Mouse (Mus musculus) MEL (cell line): ENCODE data around the gene Arpp19. TPM values are rescaled to one million over a fixed set of nuclear protein-coding genes. Genes with fewer than 3 reads are reported as not detected.
A peak's percentile ranks its signal among the peaks of the same experiment; 100 is the strongest.

Source experiments
- DNase-seq: peaks from one replicate; pipeline ENCODE4 v3.0.0; 2011; ENCODE audit warnings: low read depth, low spot score
- H3K27ac ChIP-seq: 2 replicates; pipeline ENCODE4 v1.5.1; 2012; ENCODE audit warnings: low read depth, mild to moderate bottlenecking, control low read depth, low read length, moderate library complexity; ENCODE audit not compliant: control insufficient read depth
- H3K27me3 ChIP-seq, 2 experiments: fragments of 150-350 bp in 1 of 2; sonication (generic) in 1 of 2; 2 replicates each; pipeline ENCODE4 v1.6.1; 2012; ENCODE audit warnings: low read length in 2 of 2, mild to moderate bottlenecking in 2 of 2, improper control_type of control experiment in 1 of 2, moderate library complexity in 1 of 2; ENCODE audit not compliant: insufficient read depth in 2 of 2, control insufficient read depth in 1 of 2
- H3K36me3 ChIP-seq, 2 experiments: 2 replicates each; pipeline ENCODE4 v1.6.1; 2012 to 2014; ENCODE audit warnings: low read length in 2 of 2, improper control_type of control experiment in 1 of 2, inconsistent platforms in 1 of 2, mild to moderate bottlenecking in 1 of 2; ENCODE audit not compliant: insufficient read depth in 2 of 2, control insufficient read depth in 1 of 2
- H3K4me1 ChIP-seq, 2 experiments: fragments of 150-350 bp in 1 of 2; sonication (generic) in 1 of 2; 2 replicates each; pipeline ENCODE4 v1.6.1; 2012; ENCODE audit warnings: low read length in 2 of 2, improper control_type of control experiment in 1 of 2, mild to moderate bottlenecking in 1 of 2; ENCODE audit not compliant: insufficient read depth in 2 of 2, control insufficient read depth in 1 of 2
- H3K4me3 ChIP-seq, 2 experiments: fragments of 150-350 bp in 1 of 2; sonication (generic) in 1 of 2; 2 replicates each; pipeline ENCODE4 v1.5.1; 2012; ENCODE audit warnings: low read depth in 2 of 2, low read length in 2 of 2, mild to moderate bottlenecking in 2 of 2, moderate library complexity in 2 of 2, control low read depth in 1 of 2, improper control_type of control experiment in 1 of 2; ENCODE audit not compliant: control insufficient read depth in 1 of 2, insufficient read depth in 1 of 2
- H3K79me2 ChIP-seq: 2 replicates; pipeline ENCODE4 v1.6.1; 2012; ENCODE audit warnings: mild to moderate bottlenecking, low read length, moderate library complexity; ENCODE audit not compliant: control insufficient read depth, poor library complexity, insufficient read depth
- H3K9ac ChIP-seq: 2 replicates; pipeline ENCODE4 v1.6.1; 2012; ENCODE audit warnings: low read depth, mild to moderate bottlenecking, control low read depth, low read length, moderate library complexity; ENCODE audit not compliant: control insufficient read depth, poor library complexity, severe bottlenecking
- H3K9me3 ChIP-seq: fragments of 150-350 bp; sonication (generic); replicated peaks from 2 replicates; pipeline ENCODE4 v1.6.1; 2012; ENCODE audit warnings: mild to moderate bottlenecking, low read length, improper control_type of control experiment, moderate library complexity; ENCODE audit not compliant: insufficient read depth
- EP300 ChIP-seq, 2 experiments: IDR thresholded peaks; 2 replicates each; pipeline ENCODE4 v1.6.1; 2011; ENCODE audit warnings: improper control_type of control experiment in 2 of 2, low read length in 2 of 2, low read depth in 1 of 2, mild to moderate bottlenecking in 1 of 2
- MEF2A ChIP-seq: IDR thresholded peaks from 2 replicates; pipeline ENCODE4 v1.6.1; 2014; ENCODE audit warnings: low read depth, mild to moderate bottlenecking, inconsistent platforms, low read length, improper control_type of control experiment; ENCODE audit not compliant: poor library complexity, insufficient replicate concordance, severe bottlenecking; ENCODE audit errors: extremely low read depth
- NELFE ChIP-seq: IDR thresholded peaks from 2 replicates; pipeline ENCODE4 v1.6.1; 2011; ENCODE audit warnings: low read depth, low read length, improper control_type of control experiment
- POLR2A ChIP-seq, 2 experiments: IDR thresholded peaks; 2 replicates each; pipeline ENCODE4 v1.6.1; 2011 to 2012; ENCODE audit warnings: low read length in 2 of 2, mild to moderate bottlenecking in 2 of 2, control low read depth in 1 of 2, improper control_type of control experiment in 1 of 2, low read depth in 1 of 2, moderate library complexity in 1 of 2; ENCODE audit not compliant: control insufficient read depth in 1 of 2, insufficient read depth in 1 of 2, poor library complexity in 1 of 2
- POLR2AphosphoS2 ChIP-seq: IDR thresholded peaks from 2 replicates; pipeline ENCODE4 v1.6.1; 2011; ENCODE audit warnings: low read length, improper control_type of control experiment
- RAD21 ChIP-seq: IDR thresholded peaks from 2 replicates; pipeline ENCODE4 v1.6.1; 2011; ENCODE audit warnings: mild to moderate bottlenecking, low read depth, low read length, improper control_type of control experiment
- TAL1 ChIP-seq: IDR thresholded peaks from 2 replicates; pipeline ENCODE4 v1.6.1; 2012; ENCODE audit warnings: mild to moderate bottlenecking, inconsistent platforms, low read length, moderate library complexity, mixed read lengths
- TBP ChIP-seq: IDR thresholded peaks from 2 replicates; pipeline ENCODE4 v1.8.0; 2011; ENCODE audit warnings: low read depth, low read length, improper control_type of control experiment
- UBTF ChIP-seq: IDR thresholded peaks from 2 replicates; pipeline ENCODE4 v1.6.1; 2012; ENCODE audit warnings: low read depth, mild to moderate bottlenecking, inconsistent platforms, low read length, improper control_type of control experiment, moderate library complexity, borderline replicate concordance; ENCODE audit not compliant: insufficient read depth
- USF2 ChIP-seq, 2 experiments: IDR thresholded peaks; 2 replicates each; pipeline ENCODE4 v1.6.1; 2011 to 2012; ENCODE audit warnings: improper control_type of control experiment in 2 of 2, low read length in 2 of 2, borderline replicate concordance in 1 of 2, inconsistent platforms in 1 of 2, low read depth in 1 of 2, mild to moderate bottlenecking in 1 of 2; ENCODE audit not compliant: insufficient read depth in 1 of 2
- polyA plus RNA-seq, 2 experiments: library from polyadenylated mRNA; stranded (reverse) in 1 of 2; unstranded in 1 of 2; fragments of >175 nt in 1 of 2; fragments of >200 nt in 1 of 2; gene quantifications; 2 replicates each; pipeline versions ENCODE4 v1.2.1 to v1.2.4; 2012; ENCODE audit warnings: low replicate concordance in 2 of 2, low read depth in 1 of 2; ENCODE audit not compliant: insufficient read length in 2 of 2, insufficient read depth in 1 of 2, missing spikeins in 1 of 2
- total RNA-seq: library from RNA; depleted of rRNA; stranded (reverse); fragments of 300-350 nt; gene quantifications from 2 replicates; pipeline ENCODE4 v1.2.3, GENCODE M21; 2012

Gene Arpp19
- total and polyA plus RNA-seq, 3 experiments, result 230 to 237 TPM; not detected in 1

GRCm38 (mm10) chr9:75089285-75089684, 51.9 kb downstream of the Arpp19 start:
- no peaks in the 10 kb centered on the region for H3K4me1 ChIP-seq
- no peak overlapping the region for H3K9ac ChIP-seq
- H3K27ac ChIP-seq, result no peak overlapping the region
- H3K27me3 ChIP-seq, result no peaks in the 10 kb centered on the region
- DNase-seq, result no peak
- H3K36me3 ChIP-seq, result peaks cover 0 to under 1% of the 10 kb centered on the region in 2 experiments; a peak in 2 of 4 replicates
- TF ChIP-seq MEF2A (no peak), POLR2A (IDR thresholded peaks at IDR 0.05; ENCODE audit: control insufficient read depth in 1 of 2, insufficient read depth in 1 of 2, low read depth in 1 of 2, low read length in 2 of 2, poor library complexity in 1 of 2) (no peak), USF2 (IDR thresholded peaks at IDR 0.05; ENCODE audit: borderline replicate concordance in 1 of 2, insufficient read depth in 1 of 2, low read depth in 1 of 2, low read length in 2 of 2) (no peak)
- no peaks in the 10 kb centered on the region for H3K9me3 ChIP-seq
- H3K4me3 ChIP-seq, result no peak overlapping the region
- peaks cover 2% of the 10 kb centered on the region for H3K79me2 ChIP-seq

- Histone ChIP-seq H3K9me3 (no peaks in the 10 kb centered on the region), H3K27ac (no peak overlapping the region), H3K4me3 (no peak overlapping the region), H3K4me1 (no peaks in the 10 kb centered on the region), H3K9ac (no peak overlapping the region), H3K27me3 (no peaks in the 10 kb centered on the region), H3K36me3 (peaks cover 0 to 6% of the 10 kb centered on the region in 2 experiments; a peak in 3 of 4 replicates), H3K79me2 (no peaks in the 10 kb centered on the region; the same call in 1 of the 2 replicates)
- no peak for DNase-seq
- no peak for TF ChIP-seq NELFE
- TF ChIP-seq POLR2AphosphoS2, result no peak
- no peak for TF ChIP-seq RAD21
- TF ChIP-seq TBP, result no peak
- TF ChIP-seq MEF2A, result no peak
Observed at GRCm38 (mm10) chr9:75092134-75092533, 54.7 kb downstream of the Arpp19 start.

GRCm38 (mm10) chr9:75094762-75095161, 57.3 kb downstream of the Arpp19 start:
- DNase-seq, result peak; percentile 57
- TF ChIP-seq TAL1, result no peak
- peak in 1 of 2 experiments; percentile 23; a peak in 1 of 4 replicates for TF ChIP-seq EP300 (IDR thresholded peaks at IDR 0.05; ENCODE audit: low read depth in 1 of 2, low read length in 2 of 2)
- no peak for TF ChIP-seq UBTF
- no peak overlapping the region for H3K4me3 ChIP-seq
- H3K79me2 ChIP-seq, result peaks cover 3% of the 10 kb centered on the region
- H3K9ac ChIP-seq, result no peak overlapping the region
- H3K4me1 ChIP-seq, result peaks cover 0 to 2% of the 10 kb centered on the region in 2 experiments; a peak in 3 of 4 replicates
- no peak overlapping the region for H3K27ac ChIP-seq
- peaks cover 0 to 6% of the 10 kb centered on the region in 2 experiments; a peak in 2 of 4 replicates for H3K36me3 ChIP-seq
- no peaks in the 10 kb centered on the region for H3K9me3 ChIP-seq
- H3K27me3 ChIP-seq, result no peaks in the 10 kb centered on the region
